Mouse (Mus musculus): ENCODE data around the gene March10.

March10 gene

GRCm38 (mm10) chr11:105456497-105456907, at the start of gene March10:
Gene March10 (minus strand): TSS chr11:105456735.
- DNase-seq (ENCODE audit: low read depth, low spot score): no peak

- DNase-seq (ENCODE audit: low read depth, low spot score): no peak
Observed at GRCm38 (mm10) chr11:105506322-105506721, 49.8 kb upstream of the March10 start.

DNA sequence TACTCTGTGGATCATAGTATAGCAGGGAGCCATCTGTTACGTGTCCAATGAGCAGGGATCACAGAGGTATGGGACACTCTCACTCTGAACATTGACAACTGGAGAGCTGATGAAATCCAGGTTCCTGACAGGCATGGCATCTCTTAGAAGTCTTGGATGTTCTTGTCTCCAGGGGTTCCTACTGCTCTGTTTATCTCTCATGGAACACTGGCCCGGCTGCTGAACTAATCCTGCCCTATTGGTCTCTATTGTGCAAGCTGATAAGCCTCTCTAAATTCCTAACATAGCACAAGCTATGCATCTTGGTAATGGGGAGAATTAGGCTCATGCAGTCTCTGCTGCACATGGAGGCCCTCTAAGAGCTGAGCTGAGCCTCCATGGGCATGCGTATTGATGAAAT, 48.5 kb upstream of the March10 start:
- no peak for DNase-seq (ENCODE audit: low read depth, low spot score)

DNA sequence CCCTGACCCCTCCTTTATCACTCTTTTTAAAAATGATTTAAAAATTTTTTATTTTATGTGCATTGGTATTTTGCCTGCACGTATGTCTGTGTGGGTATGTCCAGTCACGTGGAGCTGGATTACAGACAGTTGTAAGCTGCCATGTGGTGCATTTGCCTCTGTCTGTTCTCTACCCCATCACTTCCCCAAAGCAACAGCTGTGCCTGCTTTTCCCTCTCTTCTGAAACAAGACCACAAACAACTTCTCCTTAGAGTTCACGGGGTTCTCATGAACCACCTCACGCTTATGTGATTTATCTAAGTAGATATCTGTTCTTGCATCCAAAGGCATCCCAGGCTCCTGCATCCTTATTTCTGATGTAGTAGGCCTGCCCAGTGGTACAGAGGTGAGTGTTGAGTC, 45.8 kb upstream of the March10 start:
- no peak for DNase-seq (ENCODE audit: low read depth, low spot score)

- DNase-seq (ENCODE audit: low read depth, low spot score): no peak
Observed at GRCm38 (mm10) chr11:105497505-105497904, 41.0 kb upstream of the March10 start.

DNA sequence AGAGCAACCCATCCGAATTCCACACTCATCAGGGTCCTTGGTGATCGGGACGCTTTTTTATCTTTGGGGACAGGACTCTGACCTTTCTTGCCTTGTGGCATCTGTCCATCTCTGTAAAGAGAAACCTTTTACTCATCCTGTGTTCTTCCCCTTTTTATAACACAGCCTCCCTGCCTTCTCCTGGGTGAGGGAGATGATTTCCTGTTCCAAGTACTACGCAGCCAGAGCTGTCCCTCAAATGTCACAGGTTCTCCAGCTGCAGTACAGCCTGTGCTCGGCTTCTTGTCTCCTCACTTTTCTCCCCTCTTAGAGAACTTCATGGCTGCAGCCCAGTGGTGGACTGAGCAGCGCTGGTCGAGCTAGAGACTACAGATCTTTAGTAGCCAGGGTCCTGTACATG, 40.1 kb upstream of the March10 start:
- no peak for DNase-seq (ENCODE audit: low read depth, low spot score)

DNA sequence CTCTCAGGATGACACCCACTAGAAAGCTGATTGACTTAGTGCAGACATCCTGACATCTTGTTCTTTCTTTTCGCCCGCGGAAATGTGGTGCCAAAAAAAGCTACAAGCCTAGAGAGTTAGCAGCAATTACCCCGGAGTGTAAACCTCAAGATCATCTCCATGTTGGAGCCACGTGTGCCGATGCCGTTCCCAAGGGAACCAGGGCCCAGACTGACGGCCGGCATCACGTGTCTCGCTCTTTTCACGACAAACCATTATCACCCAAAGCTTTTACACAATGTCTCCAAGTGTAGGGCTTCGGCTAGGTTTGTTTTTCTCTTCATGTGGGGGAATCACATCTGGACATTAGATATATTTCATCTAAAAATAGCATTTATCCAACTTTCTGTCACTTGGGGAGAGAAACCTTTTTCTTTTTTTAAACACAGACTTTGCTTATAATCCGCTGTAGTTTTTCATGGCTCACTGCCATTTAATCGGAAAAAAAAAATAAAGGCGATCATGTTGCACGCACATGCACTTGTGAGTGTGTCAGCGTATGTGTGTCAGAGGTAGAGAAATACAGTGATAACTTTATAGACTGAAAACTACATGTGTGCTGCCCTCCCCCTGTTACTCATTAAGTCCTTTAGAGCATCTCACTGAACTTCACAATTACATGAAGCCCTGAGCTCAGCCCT, 39.2 kb upstream of the March10 start:
- DNase-seq (ENCODE audit: low read depth, low spot score): no peak

DNA sequence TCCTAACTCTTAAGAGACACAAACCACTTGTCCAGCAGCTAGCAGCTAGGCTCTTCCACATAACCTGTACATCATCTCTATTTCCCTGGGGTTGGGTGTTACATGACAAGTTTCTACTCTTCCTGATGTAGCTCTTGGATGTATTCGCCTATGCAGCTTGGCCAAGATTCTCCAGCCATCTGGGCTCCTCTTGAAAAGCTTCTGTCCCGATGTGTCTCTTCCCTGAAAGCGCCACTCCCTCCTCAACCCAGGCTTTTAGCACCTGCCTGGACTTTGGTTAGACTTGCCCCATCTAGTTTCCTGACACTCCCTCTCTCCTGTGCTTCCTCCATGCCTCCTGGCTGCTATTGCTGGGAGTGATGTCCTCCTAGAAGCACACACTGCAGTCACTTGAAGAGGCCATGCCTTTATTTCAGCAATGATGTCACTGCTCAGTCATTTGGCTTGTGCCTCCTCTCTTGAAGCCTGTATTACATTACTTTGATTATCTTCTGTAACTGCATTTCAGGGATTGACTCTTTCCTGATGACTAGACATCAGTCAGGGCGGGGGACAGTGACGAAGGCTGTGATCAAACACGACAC, 38.3 kb upstream of the March10 start:
- no peak for DNase-seq (ENCODE audit: low read depth, low spot score)

DNA sequence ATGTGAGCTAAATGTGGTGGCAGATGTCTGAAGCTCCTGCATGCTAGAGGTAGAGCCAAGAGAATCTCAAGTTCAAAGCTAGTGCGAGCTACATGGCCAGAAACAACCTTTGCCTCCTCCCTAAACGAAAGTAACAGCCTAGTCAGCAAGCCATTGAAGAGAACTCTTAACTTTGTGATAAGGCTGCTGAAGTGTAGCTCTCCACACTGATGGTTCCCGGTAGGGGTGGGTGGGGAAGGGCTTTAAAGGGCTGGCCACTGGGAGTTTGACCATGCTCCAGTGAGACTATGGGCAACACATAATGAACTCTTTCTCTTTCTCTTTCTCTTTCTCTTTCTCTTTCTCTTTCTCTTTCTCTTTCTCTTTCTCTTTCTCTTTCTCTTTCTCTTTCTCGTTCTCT, 35.9 kb upstream of the March10 start:
- no peak for DNase-seq (ENCODE audit: low read depth, low spot score)

DNA sequence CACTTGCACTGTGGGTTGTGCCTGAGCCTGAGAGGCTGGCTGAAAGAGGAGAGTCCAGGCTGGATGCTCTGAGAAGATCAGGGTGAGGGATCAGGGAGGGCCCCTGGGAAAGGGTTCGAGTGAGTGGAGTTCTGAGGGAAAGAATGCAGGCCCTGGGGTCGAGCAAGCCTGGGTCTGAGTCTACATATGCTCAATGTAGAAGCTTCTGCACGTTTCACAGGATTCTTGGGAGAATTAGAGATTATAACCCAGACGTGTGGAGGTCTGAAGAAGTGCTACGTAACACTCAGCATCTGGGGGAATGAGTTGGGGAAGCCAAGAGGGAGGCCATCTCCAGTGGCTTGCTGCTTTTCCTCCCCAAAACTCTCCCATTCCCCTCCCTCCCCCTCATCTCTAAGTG, 34.4 kb upstream of the March10 start:
- no peak for DNase-seq (ENCODE audit: low read depth, low spot score)

GRCm38 (mm10) chr11:105485412-105485811, 28.9 kb upstream of the March10 start:
- DNase-seq (ENCODE audit: low read depth, low spot score): no peak

GRCm38 (mm10) chr11:105484993-105485392, 28.5 kb upstream of the March10 start:
- no peak for DNase-seq (ENCODE audit: low read depth, low spot score)

DNA sequence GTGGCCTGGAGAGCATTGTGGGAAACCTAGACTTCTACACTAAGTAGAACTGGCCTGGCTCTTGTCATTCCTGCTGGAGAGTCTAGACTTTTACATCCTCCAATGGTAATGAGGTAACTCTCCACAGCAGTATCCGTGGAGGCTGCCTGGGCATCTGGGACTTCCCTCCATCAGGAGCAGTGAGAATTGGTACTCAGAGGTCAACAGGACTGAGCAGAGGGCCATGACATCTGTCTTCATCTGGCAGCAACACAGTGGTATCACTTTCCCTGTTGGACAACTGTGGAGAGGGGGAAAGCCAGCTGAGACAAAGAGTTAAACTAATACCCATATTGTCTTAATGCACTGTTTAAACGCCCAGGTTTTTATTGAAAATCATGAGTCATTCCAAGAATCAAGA, 26.2 kb upstream of the March10 start:
- no peak for DNase-seq (ENCODE audit: low read depth, low spot score)

DNA sequence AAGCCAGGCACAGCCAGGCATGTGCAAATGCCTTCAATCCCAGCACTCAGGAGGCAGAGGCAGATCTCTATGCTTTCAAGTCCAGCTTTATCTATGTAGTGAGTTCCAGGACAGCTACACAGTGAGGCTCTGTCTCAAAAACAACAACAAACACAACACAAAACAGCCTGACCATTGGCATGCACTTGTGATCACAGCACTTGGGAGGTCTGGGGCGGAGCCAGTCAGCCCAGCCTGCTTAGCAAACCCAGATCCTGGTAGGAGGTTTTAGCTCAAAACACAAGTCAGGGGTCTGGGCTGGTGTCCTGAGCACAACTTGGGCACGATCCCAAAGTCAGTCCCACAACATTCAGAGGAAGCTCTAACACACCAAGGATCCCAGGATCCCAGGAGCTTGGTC, 18.2 kb upstream of the March10 start:
- no peak for DNase-seq (ENCODE audit: low read depth, low spot score)

DNA sequence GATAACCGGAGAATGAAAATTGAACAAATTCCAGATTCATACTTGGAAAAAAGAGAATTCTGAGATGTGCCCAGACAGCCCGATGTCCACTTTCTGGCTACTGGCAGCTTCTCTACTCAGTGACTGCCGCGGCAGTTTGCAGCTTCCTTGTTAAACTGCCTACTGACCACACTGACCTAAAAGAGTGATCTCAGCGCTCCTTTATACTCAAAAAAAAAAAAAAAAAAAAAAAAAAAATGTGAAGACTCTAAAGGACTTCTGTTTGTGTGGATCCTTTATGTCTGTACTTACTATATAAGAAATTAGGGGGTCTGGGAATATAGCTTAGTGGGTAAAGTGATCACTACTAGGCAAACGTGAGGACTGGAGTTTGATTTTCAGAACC, 17.8 kb upstream of the March10 start:
- no peak for DNase-seq (ENCODE audit: low read depth, low spot score)

DNA sequence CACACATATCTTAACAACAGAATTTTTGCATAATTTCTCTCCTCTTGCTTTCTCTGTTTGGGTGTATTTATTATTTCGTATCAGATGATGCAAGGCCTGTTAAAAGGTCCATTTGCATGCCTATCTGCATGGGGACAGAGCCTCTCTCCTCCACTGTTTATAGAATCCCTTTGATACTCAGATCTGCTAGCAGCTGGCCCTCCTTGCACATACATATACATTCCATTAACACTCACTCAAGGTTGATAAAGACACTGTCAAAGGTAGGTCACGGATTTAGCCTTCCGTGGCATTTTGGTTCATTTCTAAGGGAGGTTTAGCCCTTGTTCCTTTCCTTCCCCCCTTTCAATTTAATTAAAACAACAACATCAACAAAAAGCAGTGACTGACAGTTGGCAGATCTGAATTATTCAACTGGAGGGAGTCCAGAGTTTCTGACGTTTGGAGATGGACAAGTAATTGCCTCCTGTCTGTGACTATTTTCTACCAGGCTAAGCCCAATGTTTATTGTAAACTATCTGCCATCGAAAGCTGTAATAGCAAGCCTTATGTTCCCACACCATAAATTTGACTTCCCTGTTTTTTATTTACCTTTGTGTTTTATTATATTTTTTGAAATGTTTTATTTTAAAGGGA, 17.3 kb upstream of the March10 start:
- DNase-seq (ENCODE audit: low read depth, low spot score): no peak

DNA sequence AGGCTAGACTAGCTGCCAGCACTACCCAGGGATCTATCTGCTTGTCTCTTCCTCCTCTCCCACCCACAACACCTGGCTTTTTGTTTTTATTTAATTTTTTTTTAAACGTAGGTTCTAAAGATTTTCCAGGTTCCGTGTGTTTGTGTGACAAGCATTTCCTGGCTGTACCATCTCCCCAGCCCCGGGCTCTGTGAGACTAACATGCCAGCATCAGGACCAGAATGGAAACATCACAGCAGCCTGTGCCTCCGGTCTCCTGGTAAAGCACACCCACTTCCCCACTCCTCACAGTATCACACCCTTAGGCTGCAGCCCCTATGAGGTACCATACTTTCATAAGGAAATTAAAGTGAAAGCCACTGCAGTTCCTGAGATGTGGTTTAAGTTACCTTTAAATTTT, 16.1 kb upstream of the March10 start:
- no peak for DNase-seq (ENCODE audit: low read depth, low spot score)

DNA sequence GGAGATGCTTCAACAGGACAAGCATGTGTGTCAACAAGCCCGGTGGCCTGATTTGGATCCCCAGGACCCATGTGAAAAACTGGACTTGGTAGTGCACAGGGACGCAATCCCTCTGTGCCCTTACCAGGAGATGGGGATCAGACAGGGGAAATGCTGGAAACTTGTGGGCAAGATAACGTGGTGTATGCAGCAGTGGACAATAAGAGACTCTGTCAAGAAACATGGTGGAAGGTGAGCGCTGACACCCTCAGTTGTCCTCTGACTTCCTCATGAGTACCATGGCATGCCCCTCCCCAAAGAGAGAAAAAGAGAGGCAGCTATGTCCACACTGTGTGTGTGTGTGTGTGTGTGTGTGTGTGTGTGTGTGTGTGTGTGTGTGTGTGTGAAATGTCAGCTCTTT, 14.4 kb upstream of the March10 start:
- DNase-seq (ENCODE audit: low read depth, low spot score): no peak

DNA sequence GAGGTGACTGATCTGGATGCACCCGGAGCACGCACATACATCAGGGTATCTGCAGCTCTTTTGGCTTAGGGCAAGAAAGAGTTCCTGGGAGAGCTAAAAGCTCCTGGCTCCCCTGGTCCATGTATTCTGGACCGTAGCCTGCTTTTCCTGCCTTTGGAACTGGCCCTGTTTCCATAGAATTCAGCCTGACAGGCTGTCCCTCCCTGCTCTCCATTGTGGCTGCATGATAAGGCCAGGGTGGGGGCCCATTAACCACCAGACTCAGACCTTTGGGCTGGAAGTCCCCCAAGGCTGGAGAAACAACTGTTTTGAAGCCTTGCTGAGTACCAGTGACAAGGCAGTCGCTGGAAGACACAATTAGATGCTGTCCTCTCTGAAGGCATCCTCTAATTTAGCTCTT, 13.0 kb upstream of the March10 start:
- no peak for DNase-seq (ENCODE audit: low read depth, low spot score)

GRCm38 (mm10) chr11:105469091-105469507, 12.6 kb upstream of the March10 start:
- no peak for DNase-seq (ENCODE audit: low read depth, low spot score)

GRCm38 (mm10) chr11:105468436-105468835, 11.9 kb upstream of the March10 start:
- DNase-seq (ENCODE audit: low read depth, low spot score): no peak

DNA sequence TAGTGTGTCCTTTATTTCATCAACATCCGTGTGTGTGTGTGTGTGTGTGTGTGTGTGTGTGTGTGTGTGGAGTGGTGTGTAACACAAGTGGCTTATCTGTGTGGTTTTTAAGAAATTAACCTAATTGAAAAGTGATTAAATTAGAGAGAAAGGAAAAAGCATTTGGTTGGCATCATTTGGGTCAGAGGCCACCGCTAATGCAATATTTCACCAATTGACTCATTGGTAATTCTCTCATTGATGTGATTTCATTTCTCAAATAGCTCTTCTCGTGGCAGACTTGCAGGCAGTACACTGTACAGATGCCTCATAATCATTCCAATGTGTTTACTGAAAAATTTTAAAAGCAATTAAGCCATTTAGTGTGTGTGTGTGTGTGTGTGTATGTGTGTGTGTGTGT, 11.3 kb upstream of the March10 start:
- no peak for DNase-seq (ENCODE audit: low read depth, low spot score)

DNA sequence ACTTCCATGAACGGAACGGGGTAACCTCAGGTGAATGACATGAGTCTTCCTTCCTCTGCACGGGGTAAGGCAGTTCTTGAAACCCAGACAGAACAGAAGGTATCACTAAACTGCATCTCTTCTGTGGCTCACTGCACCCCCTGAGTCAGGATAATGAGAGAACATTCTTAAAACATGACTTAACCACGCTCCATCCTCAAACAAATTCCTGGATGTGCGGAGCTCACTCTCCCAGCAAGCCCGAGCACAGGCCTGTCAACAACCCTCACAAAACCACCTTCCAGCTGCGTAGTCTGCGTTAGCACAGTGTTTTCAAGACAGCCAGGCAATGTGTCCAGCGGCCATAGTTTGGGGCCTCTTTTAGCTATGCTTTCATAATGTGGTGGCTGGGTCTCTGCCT, 10.7 kb upstream of the March10 start:
- peak; percentile 20 for DNase-seq (ENCODE audit: low read depth, low spot score)

Data from skeletal muscle tissue, adult 2 months (tissue).